ENCODE assay signal across 7 mouse cellular contexts in the genomic region with DNA sequence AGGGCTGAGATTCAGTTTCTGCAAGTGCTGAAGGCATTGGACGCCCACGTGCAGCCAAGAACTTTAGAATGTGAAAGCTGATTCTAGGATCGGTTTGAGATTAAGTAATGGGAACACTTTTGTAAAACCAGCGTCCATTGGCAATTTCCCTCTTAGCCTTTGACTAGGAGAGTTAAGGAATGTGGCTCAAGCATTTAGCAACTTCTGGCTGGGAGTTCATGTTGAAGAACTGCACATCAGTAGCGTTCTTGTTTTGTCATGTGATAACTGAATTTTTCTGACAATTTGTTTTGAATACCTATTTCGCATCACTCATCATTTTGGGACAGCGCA. TPM values are rescaled to one million over a fixed set of nuclear protein-coding genes. Genes with fewer than 3 reads are reported as not detected.
A peak's percentile ranks its signal among the peaks of the same experiment; 100 is the strongest.
DNase-seq lines count a peak whose midpoint lies in the region; ATAC-seq and TF ChIP-seq lines count a peak whose summit lies in the region.

No protein-coding gene starts in this region.

- H3K9me3 ChIP-seq in lung, postnatal 0 days (ENCODE audit: low read length), result no peaks in the 10 kb centered on the region
- no peaks in the 10 kb centered on the region for H3K9me3 ChIP-seq in forebrain, embryonic 11.5 days (ENCODE audit: control insufficient read depth, low read length)
- no peaks in the 10 kb centered on the region for H3K9me3 ChIP-seq in limb, embryonic 13.5 days
- no peaks in the 10 kb centered on the region for H3K9me3 ChIP-seq in stomach, embryonic 15.5 days

- no peak for DNase-seq in lung, postnatal 0 days (ENCODE audit: low spot score)
- no peak for DNase-seq in lung, postnatal 10 days
- no peak for DNase-seq in forebrain, embryonic 11.5 days (ENCODE audit: low spot score)
- no peak for DNase-seq in B cell, adult 2 months

- H3K27me3 ChIP-seq in lung, postnatal 0 days (replicated peaks; ENCODE audit: insufficient read depth, low read length), result no peaks in the 10 kb centered on the region
- H3K27me3 ChIP-seq in forebrain, embryonic 11.5 days (ENCODE audit: control insufficient read depth, insufficient read depth, low read length), result no peaks in the 10 kb centered on the region
- H3K27me3 ChIP-seq in limb, embryonic 13.5 days, result no peaks in the 10 kb centered on the region
- H3K27me3 ChIP-seq in stomach, embryonic 15.5 days (replicated peaks), result no peaks in the 10 kb centered on the region

- H3K9ac ChIP-seq in lung, postnatal 0 days (replicated peaks; ENCODE audit: low read depth), result 0 out of 2 replicates have a peak overlapping the region, but pooled peaks have one; percentile 78
- H3K9ac ChIP-seq in forebrain, embryonic 11.5 days (ENCODE audit: low read length), result peak overlapping the region; percentile 86
- peak overlapping the region; percentile 91 for H3K9ac ChIP-seq in limb, embryonic 13.5 days
- H3K9ac ChIP-seq in stomach, embryonic 15.5 days, result no peak overlapping the region

- peak overlapping the region; percentile 69 for H3K4me3 ChIP-seq in lung, postnatal 0 days (ENCODE audit: low read depth, low read length)
- peak overlapping the region; percentile 56 for H3K4me3 ChIP-seq in forebrain, embryonic 11.5 days (ENCODE audit: low read depth, low read length)
- peak overlapping the region; percentile 83 for H3K4me3 ChIP-seq in limb, embryonic 13.5 days
- peak overlapping the region; percentile 64 for H3K4me3 ChIP-seq in stomach, embryonic 15.5 days (replicated peaks)

- H3K36me3 ChIP-seq in lung, postnatal 0 days (ENCODE audit: insufficient read depth, low read length), result no peaks in the 10 kb centered on the region
- no peaks in the 10 kb centered on the region for H3K36me3 ChIP-seq in forebrain, embryonic 11.5 days (ENCODE audit: control insufficient read depth, insufficient read depth, low read length)
- H3K36me3 ChIP-seq in limb, embryonic 13.5 days, result 0 out of 2 replicates have a peak, but pooled peaks cover 3% of the 10 kb centered on the region
- H3K36me3 ChIP-seq in stomach, embryonic 15.5 days, result no peaks in the 10 kb centered on the region

- H3K27ac ChIP-seq in lung, postnatal 0 days (ENCODE audit: low read length), result peak overlapping the region; percentile 89
- H3K27ac ChIP-seq in forebrain, embryonic 11.5 days (ENCODE audit: low read depth, low read length), result no peak overlapping the region
- peak overlapping the region; percentile 33; the same call in 1 of the 2 replicates for H3K27ac ChIP-seq in limb, embryonic 13.5 days
- peak overlapping the region; percentile 87; the same call in 1 of the 2 replicates for H3K27ac ChIP-seq in stomach, embryonic 15.5 days

- H3K4me1 ChIP-seq in lung, postnatal 0 days (ENCODE audit: insufficient read depth, low read depth, low read length), result no peaks in the 10 kb centered on the region; the same call in 1 of the 2 replicates
- 0 out of 2 replicates have a peak, but pooled peaks cover 3% of the 10 kb centered on the region for H3K4me1 ChIP-seq in forebrain, embryonic 11.5 days (replicated peaks; ENCODE audit: control insufficient read depth, insufficient read depth, low read length)
- peaks cover 8% of the 10 kb centered on the region for H3K4me1 ChIP-seq in limb, embryonic 13.5 days
- H3K4me1 ChIP-seq in stomach, embryonic 15.5 days, result 0 out of 2 replicates have a peak, but pooled peaks cover 4% of the 10 kb centered on the region

- TF ChIP-seq EP300 in lung, postnatal 0 days (IDR thresholded peaks at IDR 0.05), result peak; percentile 65; the same call in 1 of the 2 replicates

- ATAC-seq in lung, postnatal 0 days, result peak; percentile 37
- ATAC-seq in forebrain, embryonic 11.5 days (replicated peaks; ENCODE audit: low FRiP score), result peak; percentile 49
- ATAC-seq in limb, embryonic 13.5 days (ENCODE audit: low FRiP score, low read depth), result peak; percentile 16; the same call in 1 of the 2 replicates
- ATAC-seq in stomach, embryonic 15.5 days (ENCODE audit: insufficient read depth, low FRiP score, low read depth), result no peak
- ATAC-seq in megakaryocyte-erythroid progenitor cell, adult 5-6 weeks (replicated peaks; ENCODE audit: low FRiP score, low TSS enrichment, poor library complexity, severe bottlenecking), result no peak

- H3K4me2 ChIP-seq in lung, postnatal 0 days (replicated peaks; ENCODE audit: low read depth, low read length), result peak overlapping the region; percentile 86
- peak overlapping the region; percentile 73 for H3K4me2 ChIP-seq in forebrain, embryonic 11.5 days (ENCODE audit: low read depth, low read length, severe bottlenecking)
- peak overlapping the region; percentile 80 for H3K4me2 ChIP-seq in limb, embryonic 13.5 days (replicated peaks)
- H3K4me2 ChIP-seq in stomach, embryonic 15.5 days, result peak overlapping the region; percentile 64

- WGBS in lung, postnatal 0 days, result 32% methylated on average over 7 of the region's 7 CpGs
- WGBS in forebrain, embryonic 11.5 days, result 40% methylated on average over 7 of the region's 7 CpGs
- 38% methylated on average over 7 of the region's 7 CpGs for WGBS in limb, embryonic 13.5 days
- 33% methylated on average over 7 of the region's 7 CpGs for WGBS in stomach, embryonic 15.5 days

- no peak for TF ChIP-seq CTCF in lung, postnatal 0 days (IDR thresholded peaks at IDR 0.05)

RNA-seq across cellular contexts. Expression of a gene that starts 0.3 kb away (rescaled TPM):
- polyA plus RNA-seq in lung, postnatal 0 days (2015; fragmentation: Nextera tagmentation; extraction: Ambion mirVana), result 61.8 and 66.7 TPM in 2 replicates
- polyA plus RNA-seq in forebrain, embryonic 11.5 days (2014; fragmentation: Nextera tagmentation; extraction: Ambion mirVana), result 90.4 and 94.8 TPM in 2 replicates
- polyA plus RNA-seq in limb, embryonic 13.5 days (2015; fragmentation: Nextera tagmentation; extraction: Ambion mirVana), result 80.7 and 81.4 TPM in 2 replicates
- polyA plus RNA-seq in stomach, embryonic 15.5 days (2015; fragmentation: Nextera tagmentation; extraction: Ambion mirVana), result 64.6 and 69.7 TPM in 2 replicates
- total RNA-seq in megakaryocyte-erythroid progenitor cell, adult 5-6 weeks (2014; fragmentation: Nextera tagmentation), result 21.8 and 24.1 TPM in 2 replicates
- 18.1 and 23.2 TPM in 2 replicates for total RNA-seq in megakaryocyte-erythroid progenitor cell, adult 5-6 weeks (2017)

RNA-seq across cellular contexts. Expression of a gene that starts 49.4 kb away (rescaled TPM):
- 111 and 125 TPM in 2 replicates for polyA plus RNA-seq in lung, postnatal 0 days (2015; fragmentation: Nextera tagmentation; extraction: Ambion mirVana)
- polyA plus RNA-seq in forebrain, embryonic 11.5 days (2014; fragmentation: Nextera tagmentation; extraction: Ambion mirVana), result 124 and 129 TPM in 2 replicates
- polyA plus RNA-seq in limb, embryonic 13.5 days (2015; fragmentation: Nextera tagmentation; extraction: Ambion mirVana), result 107 and 114 TPM in 2 replicates
- polyA plus RNA-seq in stomach, embryonic 15.5 days (2015; fragmentation: Nextera tagmentation; extraction: Ambion mirVana), result 99.9 and 113 TPM in 2 replicates
- 6.7 and 8.4 TPM in 2 replicates for total RNA-seq in megakaryocyte-erythroid progenitor cell, adult 5-6 weeks (2014; fragmentation: Nextera tagmentation)
- total RNA-seq in megakaryocyte-erythroid progenitor cell, adult 5-6 weeks (2017), result 23.5 and 24.1 TPM in 2 replicates

Comparison
In these comparisons a context has a peak if more than half of its experiments do, and no peak if none do; other contexts are left out.
1. ATAC-seq: peak in lung, postnatal 0 days (single experiment), forebrain, embryonic 11.5 days (single experiment) and limb, embryonic 13.5 days (single experiment); none in stomach, embryonic 15.5 days (single experiment) and megakaryocyte-erythroid progenitor cell, adult 5-6 weeks (single experiment).
2. Peak in every context shown above with its lines, with median percentiles within 50 percentile points of each other: H3K4me2 ChIP-seq and H3K4me3 ChIP-seq.